Mouse (Mus musculus) C2C12 (cell line): ENCODE data around the gene Gm45233. TPM values are rescaled to one million over a fixed set of nuclear protein-coding genes. Genes with fewer than 3 reads are reported as not detected.

Experiments used
- H3K27me3 ChIP-seq: one replicate; pipeline ENCODE4 v1.6.1; 2011; ENCODE audit not compliant: control insufficient read depth, insufficient read depth, insufficient read length
- H3K36me3 ChIP-seq: one replicate; pipeline ENCODE4 v1.6.1; 2011; ENCODE audit not compliant: control insufficient read depth, insufficient read depth
- H3K4me3 ChIP-seq: one replicate; pipeline ENCODE4 v1.5.1; 2011; ENCODE audit warnings: mild to moderate bottlenecking, control low read depth; ENCODE audit not compliant: poor library complexity, insufficient read depth, severe bottlenecking
- H3K79me2 ChIP-seq: one replicate; pipeline ENCODE4 v1.6.1; 2011; ENCODE audit not compliant: control insufficient read depth, insufficient read depth
- H3K79me3 ChIP-seq: one replicate; pipeline ENCODE4 v1.6.1; 2011; ENCODE audit warnings: low read depth, control low read depth
- H3ac ChIP-seq: one replicate; pipeline ENCODE3; 2011; ENCODE audit warnings: low read depth; ENCODE audit not compliant: control insufficient read depth, insufficient read length
- CEBPB ChIP-seq: IDR thresholded peaks from one replicate; pipeline ENCODE4 v1.6.1; 2011; ENCODE audit warnings: low read depth, mild to moderate bottlenecking, control low read depth, moderate library complexity
- CTCF ChIP-seq: IDR thresholded peaks from one replicate; pipeline ENCODE4 v1.5.1; 2011; ENCODE audit not compliant: control insufficient read depth, insufficient read depth, insufficient read length
- FOSL1 ChIP-seq: IDR thresholded peaks from one replicate; pipeline ENCODE4 v1.8.0; 2011; ENCODE audit warnings: mild to moderate bottlenecking, low read length; ENCODE audit not compliant: poor library complexity, insufficient read depth, severe bottlenecking
- MAX ChIP-seq: IDR thresholded peaks from one replicate; pipeline ENCODE4 v1.6.1; 2011; ENCODE audit warnings: mild to moderate bottlenecking, control low read depth
- MYOD1 ChIP-seq: IDR thresholded peaks from one replicate; pipeline ENCODE4 v1.6.1; 2011; ENCODE audit warnings: low read depth; ENCODE audit not compliant: control insufficient read depth, insufficient read length
- MYOG ChIP-seq: IDR thresholded peaks from one replicate; pipeline ENCODE4 v1.6.1; 2011; ENCODE audit not compliant: control insufficient read depth, insufficient read length; ENCODE audit errors: extremely low read depth
- USF1 ChIP-seq: IDR thresholded peaks from one replicate; pipeline ENCODE4 v1.6.1; 2011; ENCODE audit warnings: low read depth, mild to moderate bottlenecking, control low read depth, moderate library complexity
- polyA plus RNA-seq: library from polyadenylated mRNA; unstranded; fragments of >200 nt; fragmentation: generic; extraction: Trizol; gene quantifications from one replicate; pipeline ENCODE4 v1.2.1, GENCODE M21; 2012; ENCODE audit warnings: missing spikeins

Gene Gm45233
- polyA plus RNA-seq, 1 experiment, result 0.09 TPM

DNA sequence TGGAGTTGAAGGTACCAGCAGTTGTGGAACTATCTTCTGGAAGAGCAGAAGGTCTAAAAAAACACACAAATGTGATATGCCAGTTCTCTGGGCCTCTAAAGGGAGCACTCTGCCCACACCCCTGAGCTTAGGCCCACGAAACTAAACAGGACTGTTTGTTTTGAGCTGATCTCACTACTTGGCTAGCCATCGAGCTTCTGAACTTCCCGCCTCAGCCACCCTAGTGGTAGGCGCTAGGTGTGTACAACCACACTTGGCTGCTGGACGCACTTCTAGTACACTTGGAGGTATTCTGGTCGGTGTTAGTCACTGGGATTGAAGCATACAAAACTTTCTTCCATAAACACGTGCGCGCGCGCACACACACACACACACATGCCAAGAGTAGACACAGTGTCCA lies 7.8 kb downstream of the Gm45233 start:
- peaks cover 5% of the 10 kb centered on the region for H3K36me3 ChIP-seq
- TF ChIP-seq CTCF (no peak), MYOG (no peak)

DNA sequence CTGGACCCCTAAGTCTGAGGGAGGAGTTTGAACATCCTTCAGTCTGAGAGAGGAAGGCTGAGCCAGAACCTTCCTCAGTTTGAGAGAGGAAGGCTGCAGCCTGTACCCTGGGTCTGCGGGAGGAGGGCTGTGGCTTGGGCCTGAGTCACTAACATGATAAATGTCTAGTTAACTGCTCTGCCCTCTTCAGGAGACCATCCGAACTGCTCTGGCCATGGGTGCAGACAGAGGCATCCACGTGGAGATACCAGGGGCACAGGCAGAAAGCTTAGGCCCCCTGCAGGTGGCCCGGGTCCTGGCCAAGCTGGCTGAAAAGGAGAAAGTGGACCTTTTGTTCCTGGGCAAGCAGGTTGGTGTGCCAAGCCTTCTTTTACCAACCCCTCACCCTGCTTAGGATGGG lies 8.7 kb downstream of the Gm45233 start:
- TF ChIP-seq FOSL1 (no peak), CTCF (no peak), CEBPB (no peak), MYOG (no peak), MYOD1 (no peak), MAX (no peak), USF1 (no peak)
- no peaks in the 10 kb centered on the region for H3K27me3 ChIP-seq
- no peak overlapping the region for H3ac ChIP-seq
- no peaks in the 10 kb centered on the region for H3K79me3 ChIP-seq
- peaks cover 5% of the 10 kb centered on the region for H3K36me3 ChIP-seq
- H3K4me3 ChIP-seq, result no peak overlapping the region
- H3K79me2 ChIP-seq, result peaks cover 4% of the 10 kb centered on the region

More for the DNA sequence above, 7.8 kb downstream of the Gm45233 start:
- Histone ChIP-seq H3K79me2 (peaks cover 8% of the 10 kb centered on the region), H3ac (no peak overlapping the region), H3K4me3 (no peak overlapping the region), H3K27me3 (no peaks in the 10 kb centered on the region), H3K79me3 (no peaks in the 10 kb centered on the region)

DNA sequence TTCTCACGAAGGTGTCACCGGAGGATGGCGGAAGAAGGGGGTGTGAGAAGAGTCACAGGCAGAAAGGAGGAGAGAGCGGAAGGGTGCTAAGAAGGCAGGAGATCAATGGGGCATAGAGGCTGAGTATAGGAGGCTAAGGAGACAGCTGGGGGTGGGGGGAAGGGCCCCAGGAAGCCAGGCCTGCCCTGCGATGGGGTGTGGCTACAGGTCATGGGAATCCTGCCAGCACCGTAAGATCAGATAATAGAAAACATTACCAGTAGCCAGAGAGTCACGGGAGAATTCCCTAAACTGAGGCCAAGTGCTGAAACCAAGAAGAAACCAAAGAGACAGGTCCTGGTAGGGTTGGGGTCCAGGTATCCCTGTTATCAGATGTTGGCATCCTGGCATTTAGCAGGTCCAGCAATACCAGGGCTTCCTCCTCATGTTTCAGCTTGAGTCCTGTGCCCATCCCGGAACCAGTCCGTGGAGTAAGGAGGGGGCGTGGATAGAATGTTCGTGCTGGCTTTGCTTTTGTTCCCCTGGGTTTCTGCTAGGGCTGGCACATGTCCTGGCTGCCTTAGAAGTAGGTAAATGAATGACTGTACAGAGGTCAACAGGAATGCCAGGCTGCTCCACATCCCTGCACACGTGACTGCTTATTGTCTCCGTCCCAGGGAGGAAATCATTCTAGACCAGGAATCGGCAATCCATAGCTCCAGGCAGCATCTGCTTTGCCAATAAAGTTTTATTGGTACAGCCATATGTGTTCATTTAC lies 9.8 kb downstream of the Gm45233 start:
- Histone ChIP-seq H3ac (no peak overlapping the region), H3K79me2 (no peaks in the 10 kb centered on the region), H3K27me3 (no peaks in the 10 kb centered on the region), H3K36me3 (peaks cover 5% of the 10 kb centered on the region), H3K4me3 (no peak overlapping the region), H3K79me3 (no peaks in the 10 kb centered on the region)
- TF ChIP-seq FOSL1 (no peak), MYOG (no peak)

DNA sequence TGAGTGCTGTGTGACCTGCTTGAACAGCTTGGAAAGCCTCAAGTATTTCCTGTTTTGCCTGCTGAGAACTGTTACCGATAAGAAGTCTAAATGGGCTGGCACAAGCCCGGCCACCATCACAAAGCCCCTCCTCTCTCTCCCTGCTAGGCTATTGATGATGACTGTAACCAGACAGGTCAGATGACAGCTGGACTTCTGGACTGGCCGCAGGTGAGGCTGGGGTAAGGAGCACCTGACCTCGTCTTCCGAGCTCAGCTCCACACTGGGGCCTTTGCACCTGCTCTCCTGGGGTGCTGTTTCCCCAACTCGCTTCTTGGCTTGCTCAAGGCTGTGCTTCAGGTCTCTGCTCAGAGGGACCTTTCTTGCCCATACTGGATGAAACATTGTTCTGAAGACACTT lies 10.4 kb downstream of the Gm45233 start:
- Histone ChIP-seq H3K27me3 (no peaks in the 10 kb centered on the region), H3K79me2 (no peaks in the 10 kb centered on the region), H3ac (no peak overlapping the region), H3K4me3 (no peak overlapping the region), H3K79me3 (no peaks in the 10 kb centered on the region), H3K36me3 (peaks cover 5% of the 10 kb centered on the region)
- TF ChIP-seq USF1 (no peak), MYOD1 (no peak), FOSL1 (no peak), MAX (no peak), CTCF (no peak), MYOG (no peak), CEBPB (no peak)

- Histone ChIP-seq H3K4me3 (no peak within 1 kb of the TSS), H3K27me3 (no peaks in the 10 kb centered on the region), H3ac (no peak within 1 kb of the TSS), H3K79me3 (no peaks in the 10 kb centered on the region), H3K79me2 (no peaks in the 10 kb centered on the region), H3K36me3 (no peaks in the 10 kb centered on the region)
- no peak for TF ChIP-seq MYOG
- no peak for TF ChIP-seq MAX
- TF ChIP-seq FOSL1, result no peak
- TF ChIP-seq CTCF, result no peak
- TF ChIP-seq CEBPB, result no peak
- TF ChIP-seq MYOD1, result no peak
Observed at GRCm38 (mm10) chr7:43462851-43463250, 18.9 kb downstream of the Gm45233 start, which contains the start of gene Vsig10l. TSS of gene Vsig10l (plus strand) at chr7:43463151.

- no peaks in the 10 kb centered on the region for H3K79me2 ChIP-seq
- H3K4me3 ChIP-seq, result no peak overlapping the region
- no peak overlapping the region for H3ac ChIP-seq
- TF ChIP-seq USF1 (no peak), CEBPB (no peak), FOSL1 (no peak), MAX (no peak), MYOG (no peak), MYOD1 (no peak), CTCF (no peak)
- H3K27me3 ChIP-seq, result no peaks in the 10 kb centered on the region
- no peaks in the 10 kb centered on the region for H3K79me3 ChIP-seq
- no peaks in the 10 kb centered on the region for H3K36me3 ChIP-seq
Observed at GRCm38 (mm10) chr7:43463976-43464375, 20.0 kb downstream of the Gm45233 start.
